Mouse (Mus musculus) midbrain, embryonic 13.5 days (tissue): ENCODE results near the gene Dnajc27. TPM values are rescaled to one million over a fixed set of nuclear protein-coding genes. Genes with fewer than 3 reads are reported as not detected.

Experiments
- ATAC-seq: fragments of 200-750 bp; cut with Nextera tagmentation; 2 replicates; pipeline ENCODE4 v1.8.0; 2017; ENCODE audit warnings: mild to moderate bottlenecking, moderate TSS enrichment, moderate library complexity
- H3K27ac ChIP-seq: fragments of 300-500 bp; sonication (generic); 2 replicates; pipeline ENCODE4 v1.5.1; 2015; ENCODE audit warnings: inconsistent platforms, mild to moderate bottlenecking, moderate library complexity
- H3K27me3 ChIP-seq: fragments of 300-500 bp; sonication (generic); 2 replicates; pipeline ENCODE4 v1.6.1; 2015; ENCODE audit warnings: mild to moderate bottlenecking, inconsistent platforms
- H3K36me3 ChIP-seq: fragments of 300-500 bp; sonication (generic); 2 replicates; pipeline ENCODE4 v1.6.1; 2015; ENCODE audit warnings: mild to moderate bottlenecking, inconsistent platforms
- H3K4me1 ChIP-seq: fragments of 300-500 bp; sonication (generic); replicated peaks from 2 replicates; pipeline ENCODE4 v1.6.1; 2015; ENCODE audit warnings: inconsistent platforms
- H3K4me2 ChIP-seq: fragments of 300-500 bp; sonication (generic); replicated peaks from 2 replicates; pipeline ENCODE4 v1.6.1; 2015; ENCODE audit warnings: moderate library complexity, mild to moderate bottlenecking, inconsistent platforms
- H3K4me3 ChIP-seq: fragments of 300-500 bp; sonication (generic); replicated peaks from 2 replicates; pipeline ENCODE4 v1.5.1; 2015; ENCODE audit warnings: mild to moderate bottlenecking, inconsistent platforms
- H3K9ac ChIP-seq: fragments of 300-500 bp; sonication (generic); replicated peaks from 2 replicates; pipeline ENCODE4 v1.6.1; 2015; ENCODE audit warnings: mild to moderate bottlenecking, inconsistent platforms
- H3K9me3 ChIP-seq: fragments of 300-500 bp; sonication (generic); 2 replicates; pipeline ENCODE4 v1.6.1; 2016; ENCODE audit warnings: mild to moderate bottlenecking, inconsistent platforms
- WGBS: fragments of 180-500 bp; shearing (Covaris S2); methylation state at CpG from one replicate; pipeline ENCODE4 v1.1.7; 2015; 5-methylcytosine and 5-hydroxymethylcytosine counted together
- polyA plus RNA-seq: library from polyadenylated mRNA; unstranded; fragments of >200 nt; fragmentation: Nextera tagmentation; extraction: Ambion mirVana; gene quantifications from 2 replicates; pipeline ENCODE4 v1.2.1, GENCODE M21; 2015

Dnajc27 gene
- polyA plus RNA-seq, 1 experiment from 2014 or later: 15.0 TPM

DNA sequence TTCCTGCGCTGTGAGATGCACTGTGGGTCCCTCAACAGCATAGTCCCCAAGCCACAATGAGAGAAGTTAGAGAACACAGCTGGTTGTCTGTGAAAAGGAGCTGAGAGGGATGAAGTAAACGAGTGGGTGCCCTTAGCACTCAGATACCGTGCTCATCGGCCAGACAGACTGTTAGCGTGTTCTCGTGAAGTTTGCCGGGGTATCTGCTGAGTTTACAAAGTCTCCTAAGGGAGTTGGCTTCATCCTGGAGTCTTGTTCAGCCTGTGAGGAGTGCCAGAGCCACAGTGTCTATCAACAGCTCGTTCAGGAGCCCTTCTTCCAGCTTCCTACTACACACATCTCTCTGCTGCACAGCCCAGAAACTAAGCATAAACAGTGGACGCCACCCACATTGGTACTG lies 33.7 kb downstream of the Dnajc27 start:
- no peak for ATAC-seq
- Histone ChIP-seq H3K4me3 (no peak overlapping the region), H3K27me3 (no peaks in the 10 kb centered on the region), H3K9ac (no peak overlapping the region), H3K9me3 (no peaks in the 10 kb centered on the region), H3K36me3 (no peaks in the 10 kb centered on the region), H3K4me2 (no peak overlapping the region), H3K27ac (no peak overlapping the region), H3K4me1 (no peaks in the 10 kb centered on the region)
- 89% methylated on average over 9 of the region's 9 CpGs for WGBS

DNA sequence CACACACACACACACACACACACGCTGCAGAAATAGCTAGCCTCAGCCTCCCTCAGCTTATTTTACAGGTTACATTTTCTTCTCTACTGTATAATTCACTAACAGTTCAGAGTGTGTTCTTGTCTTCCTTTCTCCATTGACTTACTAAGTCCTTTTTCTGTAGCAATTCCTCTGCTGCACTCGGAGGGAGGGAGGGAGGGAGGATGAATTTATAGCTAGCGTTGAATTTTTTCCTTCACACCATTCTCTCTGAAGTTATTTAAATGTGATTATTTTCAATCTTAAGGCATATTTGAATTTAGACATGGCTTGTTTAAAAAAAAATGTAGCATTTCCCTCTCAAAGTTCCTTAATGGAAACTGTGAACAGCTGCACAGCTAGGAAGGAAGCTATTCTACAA lies 34.8 kb downstream of the Dnajc27 start:
- Histone ChIP-seq H3K9me3 (no peaks in the 10 kb centered on the region), H3K36me3 (no peaks in the 10 kb centered on the region), H3K27me3 (no peaks in the 10 kb centered on the region), H3K4me3 (no peak overlapping the region), H3K9ac (no peak overlapping the region), H3K4me2 (no peak overlapping the region), H3K4me1 (no peaks in the 10 kb centered on the region), H3K27ac (no peak overlapping the region)
- ATAC-seq: no peak
- WGBS: 90% methylated on average over 3 of the region's 3 CpGs

DNA sequence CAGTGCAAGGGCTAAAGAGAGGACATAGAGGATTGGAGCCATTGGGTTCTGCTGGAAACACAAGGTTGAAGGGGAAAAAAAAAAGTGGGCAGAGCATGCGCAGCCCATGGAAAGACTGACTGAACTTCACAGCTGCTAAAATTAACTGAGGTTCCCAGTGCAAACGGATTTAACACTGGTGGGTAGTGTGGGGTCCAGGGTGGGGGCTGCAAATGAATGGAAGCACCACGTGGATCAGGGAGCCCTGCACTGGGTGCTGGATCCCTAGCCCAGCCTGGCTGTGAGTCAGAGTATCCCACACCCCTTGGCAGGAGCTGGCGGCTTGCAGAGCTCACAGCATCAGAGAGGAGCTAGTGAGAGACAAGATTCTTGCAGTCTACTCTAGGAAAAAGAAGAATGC lies 35.2 kb downstream of the Dnajc27 start:
- H3K36me3 ChIP-seq: no peaks in the 10 kb centered on the region
- no peak overlapping the region for H3K4me3 ChIP-seq
- H3K27ac ChIP-seq: no peak overlapping the region
- H3K4me1 ChIP-seq: no peaks in the 10 kb centered on the region
- H3K9ac ChIP-seq: no peak overlapping the region
- H3K4me2 ChIP-seq: no peak overlapping the region
- no peak for ATAC-seq
- no peaks in the 10 kb centered on the region for H3K27me3 ChIP-seq
- no peaks in the 10 kb centered on the region for H3K9me3 ChIP-seq
- 83% methylated on average over 4 of the region's 4 CpGs for WGBS

DNA sequence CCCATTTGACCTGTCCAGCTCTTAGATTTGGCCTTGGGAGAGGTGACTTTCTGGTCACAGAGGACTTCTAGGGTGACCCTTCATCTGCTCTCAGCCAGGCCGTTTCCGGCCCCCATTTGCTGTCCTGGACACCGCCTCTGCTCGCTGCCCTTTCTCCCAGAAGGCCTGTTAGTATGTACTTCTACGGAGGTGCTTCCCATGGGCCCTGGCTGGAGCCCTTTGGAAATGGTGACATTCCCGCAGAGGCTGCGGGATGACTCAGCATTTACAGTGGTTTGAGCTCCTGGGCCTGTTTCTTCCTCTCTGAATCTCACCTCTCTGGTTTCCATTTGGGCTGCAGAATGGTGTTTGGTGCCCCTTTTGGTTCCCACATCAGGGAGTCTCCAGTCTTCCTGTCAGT lies 45.0 kb downstream of the Dnajc27 start:
- Histone ChIP-seq H3K4me1 (no peaks in the 10 kb centered on the region), H3K4me2 (no peak overlapping the region), H3K9me3 (peaks cover 5% of the 10 kb centered on the region; the same call in 1 of the 2 replicates), H3K27ac (no peak overlapping the region), H3K4me3 (no peak overlapping the region), H3K36me3 (no peaks in the 10 kb centered on the region), H3K27me3 (no peaks in the 10 kb centered on the region), H3K9ac (no peak overlapping the region)
- no peak for ATAC-seq
- WGBS: 87% methylated on average over 7 of the region's 7 CpGs

DNA sequence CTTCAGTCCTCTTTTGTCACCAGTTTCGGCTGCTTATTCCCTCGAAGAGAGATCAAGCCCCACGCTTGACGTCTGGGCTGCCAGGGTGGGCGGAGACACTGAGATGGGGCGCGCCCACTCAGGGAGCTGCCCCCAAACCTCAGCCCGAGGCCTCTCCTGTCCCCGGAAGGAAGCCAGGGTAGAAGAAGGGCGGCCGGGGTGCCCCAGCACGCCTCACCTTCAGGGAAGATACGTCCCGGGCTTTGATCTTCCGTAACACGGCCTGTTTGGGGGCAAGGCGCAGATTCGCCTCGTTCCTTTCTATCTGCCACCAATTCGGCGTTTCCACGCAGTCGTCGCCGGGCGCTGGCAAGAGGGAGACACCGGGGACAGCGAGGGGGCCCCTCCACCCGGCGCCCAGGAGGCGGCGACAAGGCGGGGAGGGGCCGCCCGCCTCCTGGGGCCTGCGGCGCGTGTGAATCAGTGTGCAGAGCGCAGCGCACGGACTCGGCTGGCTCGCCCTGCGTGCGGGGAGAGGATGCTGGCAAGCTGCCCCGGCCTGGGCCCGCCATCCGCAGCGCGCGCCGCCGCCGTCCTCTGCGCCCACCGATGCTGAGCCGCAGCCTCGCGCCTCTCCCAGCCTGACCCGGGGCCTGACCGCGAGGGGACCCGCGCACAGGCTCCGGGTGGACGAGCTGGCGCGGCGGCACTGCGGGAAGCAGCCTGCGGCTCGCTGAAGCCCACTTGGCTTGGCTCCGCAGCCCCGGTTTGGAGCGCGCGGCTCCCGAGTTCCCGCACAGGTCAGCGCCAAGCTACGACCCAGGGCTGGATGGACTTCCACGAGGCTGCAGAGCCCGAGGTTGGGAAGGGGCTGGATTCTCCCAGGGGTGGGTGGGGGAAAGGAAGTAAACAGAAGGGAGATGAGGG lies 50.8 kb downstream of the Dnajc27 start, which contains the start of gene Adcy3:
Gene Adcy3 (plus strand): TSS at position 163 of the 906 bp plus-strand sequence.
- peak; percentile 90 for ATAC-seq
- Histone ChIP-seq H3K36me3 (no peaks in the 10 kb centered on the region), H3K4me1 (peaks cover 20% of the 10 kb centered on the region), H3K27ac (peak within 1 kb of the TSS; percentile 64), H3K9me3 (peaks cover 5% of the 10 kb centered on the region; the same call in 1 of the 2 replicates), H3K27me3 (no peaks in the 10 kb centered on the region), H3K9ac (peak within 1 kb of the TSS; percentile 80), H3K4me2 (peak within 1 kb of the TSS; percentile 84), H3K4me3 (peak within 1 kb of the TSS; percentile 59)
- WGBS: under 1% methylated on average over 78 of the region's 83 CpGs

DNA sequence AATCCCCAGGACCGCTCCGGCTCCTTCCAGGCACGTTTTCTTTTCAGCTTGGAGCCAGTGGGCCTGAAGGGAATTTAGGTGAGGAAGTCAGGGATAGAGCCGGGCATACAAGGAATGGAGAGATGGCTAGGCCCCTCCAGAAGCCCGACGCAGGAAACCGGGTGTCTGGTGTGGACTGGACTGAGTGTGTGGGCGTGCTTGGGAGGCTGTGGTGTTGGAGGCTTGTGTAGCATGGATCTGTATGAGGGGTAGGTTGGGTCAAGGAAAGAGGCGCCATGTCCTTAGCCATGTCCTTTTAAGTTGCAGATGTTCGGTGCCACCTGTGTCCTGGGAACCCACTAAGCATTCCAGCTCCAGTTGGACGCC lies 51.4 kb downstream of the Dnajc27 start:
- WGBS: 43% methylated on average over 11 of the region's 11 CpGs
- H3K27me3 ChIP-seq: no peaks in the 10 kb centered on the region
- peak overlapping the region; percentile 59 for H3K4me3 ChIP-seq
- H3K4me1 ChIP-seq: peaks cover 20% of the 10 kb centered on the region
- no peak overlapping the region for H3K27ac ChIP-seq
- peak; percentile 38 for ATAC-seq
- H3K9me3 ChIP-seq: peaks cover 5% of the 10 kb centered on the region; the same call in 1 of the 2 replicates
- peak overlapping the region; percentile 84 for H3K4me2 ChIP-seq
- peak overlapping the region; percentile 80 for H3K9ac ChIP-seq
- no peaks in the 10 kb centered on the region for H3K36me3 ChIP-seq

DNA sequence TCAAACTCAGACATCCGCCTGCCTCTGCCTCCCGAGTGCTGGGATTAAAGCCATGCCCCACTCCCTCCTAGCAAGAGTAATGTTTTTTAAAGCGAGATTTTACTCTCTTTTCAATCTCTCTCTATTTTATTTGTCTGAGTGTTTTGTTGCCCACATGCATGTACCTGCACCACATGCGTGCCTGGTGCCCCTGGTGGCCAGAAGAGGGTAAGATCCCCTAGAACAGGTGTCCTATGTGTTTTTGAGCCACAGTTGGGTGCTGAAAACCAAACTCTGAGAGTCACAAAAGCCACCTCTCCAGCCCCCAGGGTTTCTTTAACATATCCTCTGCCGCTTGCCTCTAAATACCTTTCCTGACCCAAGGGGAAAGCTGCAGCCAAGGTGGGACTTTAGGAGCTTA lies 60.8 kb downstream of the Dnajc27 start:
- H3K9me3 ChIP-seq: no peaks in the 10 kb centered on the region
- 0 out of 2 replicates have a peak, but pooled peaks cover 3% of the 10 kb centered on the region for H3K4me1 ChIP-seq
- H3K36me3 ChIP-seq: no peaks in the 10 kb centered on the region
- no peak overlapping the region for H3K27ac ChIP-seq
- no peaks in the 10 kb centered on the region for H3K27me3 ChIP-seq
- 91% methylated on average over 5 of the region's 5 CpGs for WGBS
- ATAC-seq: no peak
- no peak overlapping the region for H3K4me2 ChIP-seq
- H3K4me3 ChIP-seq: no peak overlapping the region
- H3K9ac ChIP-seq: no peak overlapping the region

DNA sequence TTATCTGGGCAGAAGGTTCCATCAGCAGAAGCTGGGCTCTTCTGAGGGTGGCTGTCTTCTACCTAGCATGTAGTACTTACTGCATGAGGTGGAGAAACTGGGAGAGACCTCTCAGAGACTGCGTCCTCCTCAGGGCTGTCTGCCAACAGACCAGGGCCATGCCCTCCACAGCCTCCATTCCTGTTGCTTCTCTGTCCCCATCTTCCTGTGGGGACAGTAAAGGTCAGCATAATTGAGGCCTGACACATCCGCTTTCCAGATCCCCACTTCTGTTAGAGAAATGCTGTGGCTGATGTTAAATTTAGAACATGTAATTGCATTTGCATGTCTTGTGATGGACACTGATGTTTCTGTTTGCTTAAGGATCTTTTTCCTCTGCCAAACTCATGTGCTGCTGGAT lies 68.6 kb downstream of the Dnajc27 start:
- 94% methylated on average over 2 of the region's 2 CpGs for WGBS
- ATAC-seq: no peak
- no peak overlapping the region for H3K4me3 ChIP-seq
- H3K9me3 ChIP-seq: no peaks in the 10 kb centered on the region
- no peak overlapping the region for H3K27ac ChIP-seq
- no peaks in the 10 kb centered on the region for H3K27me3 ChIP-seq
- H3K9ac ChIP-seq: no peak overlapping the region
- no peaks in the 10 kb centered on the region for H3K36me3 ChIP-seq
- H3K4me1 ChIP-seq: no peaks in the 10 kb centered on the region
- H3K4me2 ChIP-seq: no peak overlapping the region

DNA sequence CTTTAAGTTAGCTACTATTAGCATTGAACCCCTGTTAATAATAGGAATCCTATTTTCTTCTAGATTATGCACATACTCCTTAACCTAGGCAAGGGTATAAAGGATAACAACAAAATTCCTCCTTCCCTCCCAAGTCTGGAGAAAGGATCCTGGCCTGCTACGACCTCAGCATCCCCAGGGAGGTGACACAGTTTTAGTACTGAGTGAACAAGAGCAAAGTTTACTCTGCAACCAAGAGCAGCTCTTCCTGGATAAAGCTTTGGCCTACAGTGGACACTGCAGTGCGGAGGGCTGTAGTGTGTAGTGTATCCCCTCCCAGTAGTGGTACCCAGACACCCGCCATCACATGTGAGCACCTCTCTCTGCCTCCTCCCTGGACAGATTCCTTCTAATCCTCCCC lies 69.6 kb downstream of the Dnajc27 start:
- no peak for ATAC-seq

DNA sequence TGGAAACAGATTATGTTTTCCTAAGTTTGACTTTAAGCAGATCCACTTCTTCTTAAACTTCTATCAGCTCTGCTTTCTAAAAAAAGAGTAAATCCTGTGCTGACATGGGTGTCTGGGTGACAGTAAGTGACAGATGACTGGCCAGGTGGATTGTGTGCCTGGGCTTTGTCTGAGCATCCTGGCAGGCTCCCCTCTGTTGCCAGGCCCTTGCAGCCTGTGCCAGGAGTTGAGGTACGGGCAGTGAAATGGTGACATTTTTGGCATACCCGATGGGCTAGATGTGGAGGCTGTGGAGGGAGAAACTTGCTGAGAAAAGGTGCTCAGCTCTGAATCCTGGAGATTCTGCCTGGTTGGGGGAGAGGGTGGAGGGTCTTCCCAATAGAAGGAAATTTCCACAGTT lies 75.1 kb downstream of the Dnajc27 start:
- Histone ChIP-seq H3K27me3 (no peaks in the 10 kb centered on the region), H3K9ac (no peak overlapping the region), H3K9me3 (no peaks in the 10 kb centered on the region), H3K4me1 (no peaks in the 10 kb centered on the region), H3K4me2 (no peak overlapping the region), H3K4me3 (no peak overlapping the region), H3K36me3 (no peaks in the 10 kb centered on the region), H3K27ac (no peak overlapping the region)
- WGBS: 87% methylated on average over 2 of the region's 2 CpGs
- ATAC-seq: no peak

More for the DNA sequence above, 69.6 kb downstream of the Dnajc27 start:
- WGBS: 94% methylated on average over 3 of the region's 3 CpGs
- Histone ChIP-seq H3K27me3 (no peaks in the 10 kb centered on the region), H3K27ac (no peak overlapping the region), H3K4me1 (no peaks in the 10 kb centered on the region), H3K36me3 (no peaks in the 10 kb centered on the region), H3K4me2 (no peak overlapping the region), H3K9ac (no peak overlapping the region), H3K4me3 (no peak overlapping the region), H3K9me3 (no peaks in the 10 kb centered on the region)

DNA sequence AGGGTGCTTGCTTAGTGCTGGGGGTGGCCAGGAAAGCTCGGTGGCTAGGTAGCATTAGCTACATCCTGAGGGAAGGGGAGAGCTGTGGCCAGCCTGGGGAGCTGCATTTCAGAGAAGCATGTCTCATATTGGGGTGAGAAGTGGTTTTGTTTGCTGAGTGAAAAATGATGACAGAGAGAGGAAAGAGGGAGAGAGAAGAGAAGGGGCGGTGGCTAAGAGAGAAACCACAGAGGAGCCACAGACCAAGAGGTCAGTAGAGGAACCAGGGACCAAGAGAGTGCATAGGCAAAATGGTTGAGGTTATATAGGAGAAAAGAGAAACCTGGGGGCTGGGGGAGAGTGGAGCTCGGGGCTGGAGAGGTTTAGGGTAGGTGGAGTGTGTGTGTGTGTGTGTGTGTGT lies 75.8 kb downstream of the Dnajc27 start:
- Histone ChIP-seq H3K9me3 (no peaks in the 10 kb centered on the region), H3K27ac (no peak overlapping the region), H3K4me3 (no peak overlapping the region), H3K9ac (no peak overlapping the region), H3K4me1 (no peaks in the 10 kb centered on the region), H3K27me3 (no peaks in the 10 kb centered on the region), H3K36me3 (no peaks in the 10 kb centered on the region), H3K4me2 (no peak overlapping the region)
- WGBS: 88% methylated on average over 3 of the region's 3 CpGs
- ATAC-seq: no peak

DNA sequence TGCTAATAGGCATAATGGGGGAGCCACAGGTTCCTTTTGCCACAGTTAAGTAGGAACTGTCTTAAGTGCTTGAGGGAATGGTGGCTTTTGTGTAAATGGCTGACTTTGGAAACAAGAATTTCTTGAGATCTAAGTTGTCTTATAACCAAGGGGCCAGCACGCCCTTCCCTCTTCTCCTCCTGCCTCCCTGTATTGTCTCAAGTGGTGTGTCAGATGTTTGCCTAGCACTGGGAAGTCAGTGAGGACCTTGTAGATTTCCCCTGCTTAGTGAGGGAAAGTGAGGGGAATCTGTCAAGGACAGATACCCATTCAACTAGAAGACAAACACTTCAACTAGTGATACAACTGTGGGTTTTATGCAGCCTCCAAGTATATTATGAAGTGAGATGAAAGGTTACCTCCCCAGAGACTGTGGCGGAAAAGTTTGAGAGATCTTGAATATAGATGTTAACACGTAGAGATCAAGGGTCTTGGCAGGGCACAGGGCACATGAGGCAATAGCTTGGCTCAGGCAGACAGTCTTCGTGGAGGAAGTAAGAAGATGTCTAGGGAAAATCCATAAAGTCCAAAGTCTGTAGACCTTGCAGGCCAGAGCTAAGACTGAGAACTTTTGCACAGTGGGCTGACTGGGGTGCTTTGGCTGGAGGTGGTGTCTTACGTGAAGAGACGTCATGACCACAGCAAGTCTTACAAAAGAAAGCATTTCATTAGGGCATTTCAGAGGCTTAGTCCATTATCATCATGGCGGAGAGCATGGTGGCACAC lies 76.7 kb downstream of the Dnajc27 start:
- ATAC-seq: no peak
- WGBS: 91% methylated on average over 7 of the region's 7 CpGs

More for the DNA sequence above, 76.7 kb downstream of the Dnajc27 start:
- H3K4me3 ChIP-seq: no peak overlapping the region
- no peaks in the 10 kb centered on the region for H3K9me3 ChIP-seq
- no peaks in the 10 kb centered on the region for H3K36me3 ChIP-seq
- H3K27me3 ChIP-seq: no peaks in the 10 kb centered on the region
- H3K27ac ChIP-seq: no peak overlapping the region
- H3K4me2 ChIP-seq: no peak overlapping the region
- H3K9ac ChIP-seq: no peak overlapping the region
- no peaks in the 10 kb centered on the region for H3K4me1 ChIP-seq
